Mouse (Mus musculus): Measurements from ENCODE around the gene Scgb2a2. TPM values are rescaled to one million over a fixed set of nuclear protein-coding genes. Genes with fewer than 3 reads are reported as not detected.
"Not testable (repeated sequence)": the region's sequence is repeated elsewhere in the genome, so short reads cannot be mapped to it uniquely, and the experiment has no call there.

Scgb2a2 gene
- polyA plus RNA-seq, 1 experiment from 2014 or later, result not detected

DNA sequence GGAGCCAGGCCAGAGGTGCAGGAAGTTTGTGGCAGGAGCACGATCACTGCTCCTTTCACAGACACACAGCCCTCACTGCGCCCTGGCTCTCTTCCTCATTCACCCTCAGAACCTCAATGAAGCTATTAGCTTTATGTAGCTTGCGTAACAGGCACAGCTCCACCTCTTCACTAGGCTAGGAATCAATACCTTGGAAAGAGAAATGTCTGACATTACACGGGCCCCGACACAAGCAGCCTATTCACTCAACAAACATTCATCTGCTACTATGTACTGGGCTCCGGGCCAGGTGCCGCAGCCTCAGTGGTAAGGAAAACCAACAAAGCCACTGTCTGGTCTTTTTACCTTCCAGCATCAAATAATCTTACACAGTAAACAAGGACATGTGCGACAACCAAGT, 39.4 kb downstream of the Scgb2a2 start:
- H3K9ac ChIP-seq (ENCODE audit: low read length), result no peak overlapping the region
- H3K4me1 ChIP-seq (replicated peaks; ENCODE audit: control insufficient read depth, insufficient read depth, low read length), result no peaks in the 10 kb centered on the region; the same call in 1 of the 2 replicates
- peaks cover 59% of the 10 kb centered on the region for H3K36me3 ChIP-seq (ENCODE audit: control insufficient read depth, insufficient read depth, low read length)
- no peaks in the 10 kb centered on the region for H3K27me3 ChIP-seq (ENCODE audit: control insufficient read depth, insufficient read depth, low read depth, low read length)
- WGBS, result 86% methylated on average over 8 of the region's 8 CpGs
- no peak overlapping the region for H3K27ac ChIP-seq (ENCODE audit: low read length)
- H3K4me2 ChIP-seq (ENCODE audit: low read depth, low read length), result no peak overlapping the region
- no peak overlapping the region for H3K4me3 ChIP-seq (ENCODE audit: low read length)
- no peak for ATAC-seq (ENCODE audit: low read depth)
- no peaks in the 10 kb centered on the region for H3K9me3 ChIP-seq (ENCODE audit: control insufficient read depth, low read length)

DNA sequence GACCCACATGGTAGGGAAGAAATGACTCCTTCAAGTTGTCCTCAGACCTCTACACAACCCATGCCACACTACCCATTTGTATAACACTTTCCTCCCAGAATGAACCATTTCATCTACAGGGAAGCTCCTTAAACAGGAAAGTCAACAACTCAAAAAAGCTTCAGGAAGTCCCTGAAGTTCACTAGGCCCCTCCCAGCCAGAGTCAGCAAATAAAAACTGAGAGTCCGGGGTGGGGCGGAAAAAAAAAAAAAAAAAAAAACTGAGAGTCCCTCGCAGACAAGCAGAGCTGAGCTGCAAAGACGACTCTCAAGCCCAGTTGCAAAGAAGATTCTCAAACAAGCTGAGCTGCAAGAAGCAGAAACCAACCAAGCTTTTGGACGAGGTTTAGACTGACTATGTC, 48.7 kb downstream of the Scgb2a2 start:
- no peak overlapping the region for H3K9ac ChIP-seq (ENCODE audit: low read length)
- no peak for ATAC-seq (ENCODE audit: low read depth)
- H3K27ac ChIP-seq (ENCODE audit: low read length), result no peak overlapping the region
- H3K36me3 ChIP-seq (ENCODE audit: control insufficient read depth, insufficient read depth, low read length), result peaks cover 33% of the 10 kb centered on the region
- 29% methylated on average over 5 of the region's 5 CpGs for WGBS
- H3K4me3 ChIP-seq (ENCODE audit: low read length), result no peak overlapping the region
- peaks cover 19% of the 10 kb centered on the region for H3K4me1 ChIP-seq (replicated peaks; ENCODE audit: control insufficient read depth, insufficient read depth, low read length)
- H3K9me3 ChIP-seq (ENCODE audit: control insufficient read depth, low read length), result no peaks in the 10 kb centered on the region
- H3K4me2 ChIP-seq (ENCODE audit: low read depth, low read length), result no peak overlapping the region
- H3K27me3 ChIP-seq (ENCODE audit: control insufficient read depth, insufficient read depth, low read depth, low read length), result no peaks in the 10 kb centered on the region

DNA sequence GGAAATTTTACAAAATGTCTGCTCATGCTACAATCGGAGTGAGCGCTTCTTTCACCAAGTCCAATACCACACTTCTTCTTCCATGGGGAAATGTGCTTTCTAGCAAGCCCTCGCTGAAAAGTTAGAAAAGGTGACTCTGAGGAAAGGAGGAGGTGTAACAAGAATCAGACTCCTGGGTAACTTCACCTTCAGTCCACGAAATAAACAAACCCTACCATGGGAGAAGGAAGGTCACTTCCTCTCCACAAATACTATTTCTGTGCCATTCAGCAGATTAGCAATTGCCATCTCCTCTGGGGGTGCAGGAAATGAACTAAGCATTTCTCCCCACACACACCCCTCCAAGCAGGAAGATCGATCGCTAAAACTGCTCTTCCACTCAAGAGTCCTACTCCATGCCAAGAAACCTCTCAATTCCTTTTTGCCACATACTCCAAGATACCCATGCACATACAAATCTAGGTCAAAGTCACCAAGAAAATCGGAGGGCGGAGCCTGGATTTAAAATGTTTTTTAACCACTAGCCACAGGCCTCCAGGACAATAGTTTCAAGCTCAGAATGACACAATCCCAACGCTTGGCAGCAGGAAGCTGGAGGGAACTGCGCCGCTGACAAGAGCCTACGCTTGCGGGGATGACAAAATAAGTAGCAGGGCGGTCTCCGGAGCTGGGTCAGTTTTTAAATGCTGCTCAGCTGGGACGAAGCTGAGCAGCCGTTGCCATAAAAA, 51.1 kb downstream of the Scgb2a2 start:
- H3K36me3 ChIP-seq (ENCODE audit: control insufficient read depth, insufficient read depth, low read length), result peaks cover 13% of the 10 kb centered on the region
- H3K27ac ChIP-seq (ENCODE audit: low read length), result peak overlapping the region; percentile 89
- WGBS, result 5% methylated on average over 17 of the region's 17 CpGs
- peak overlapping the region; percentile 97 for H3K4me3 ChIP-seq (ENCODE audit: low read length)
- H3K9me3 ChIP-seq (ENCODE audit: control insufficient read depth, low read length), result no peaks in the 10 kb centered on the region
- H3K4me2 ChIP-seq (ENCODE audit: low read depth, low read length), result peak overlapping the region; percentile 64
- H3K27me3 ChIP-seq (ENCODE audit: control insufficient read depth, insufficient read depth, low read depth, low read length), result no peaks in the 10 kb centered on the region
- peak; percentile 6; the same call in 1 of the 2 replicates for ATAC-seq (ENCODE audit: low read depth)
- peak overlapping the region; percentile 88 for H3K9ac ChIP-seq (ENCODE audit: low read length)
- H3K4me1 ChIP-seq (replicated peaks; ENCODE audit: control insufficient read depth, insufficient read depth, low read length), result peaks cover 19% of the 10 kb centered on the region

DNA sequence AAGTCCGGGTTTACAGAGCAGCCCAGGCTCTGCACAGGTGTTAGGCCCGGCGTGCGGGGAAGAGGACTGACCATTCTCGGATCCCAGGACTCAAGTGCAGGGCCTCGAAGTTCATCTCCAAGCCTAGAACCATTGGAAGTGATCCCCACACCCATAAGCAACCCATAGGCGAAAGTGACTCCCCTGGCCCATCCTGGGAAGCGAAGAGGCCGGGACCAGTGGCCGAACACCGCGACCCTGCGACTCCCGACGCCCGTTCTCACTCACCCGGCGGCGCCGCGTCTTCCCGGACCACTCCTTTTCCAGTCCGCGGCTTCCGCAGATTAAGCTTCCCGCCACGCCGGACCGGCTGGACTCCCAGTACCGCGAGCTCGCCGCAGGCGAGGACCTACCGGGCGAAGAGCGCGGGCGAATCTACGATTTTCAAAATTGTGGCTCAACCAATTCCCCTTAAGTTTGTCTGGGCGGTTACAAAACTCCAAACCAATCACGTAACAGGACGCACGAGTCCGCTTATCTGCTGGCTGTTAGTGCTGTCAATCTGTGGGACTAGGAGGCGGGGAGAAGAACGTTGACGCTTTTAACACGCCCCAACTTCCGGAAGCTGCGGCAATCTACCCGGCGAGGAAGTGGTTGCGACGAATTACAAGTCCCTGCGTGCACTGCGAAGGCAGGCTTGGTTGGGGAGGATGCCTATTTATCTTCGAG, 51.9 kb downstream of the Scgb2a2 start, which contains the start of gene Incenp:
TSS of gene Incenp (minus strand) at position 480 of the 708 bp plus-strand sequence.
- no peaks in the 10 kb centered on the region for H3K27me3 ChIP-seq (ENCODE audit: control insufficient read depth, insufficient read depth, low read depth, low read length)
- peak within 1 kb of the TSS; percentile 97 for H3K4me3 ChIP-seq (ENCODE audit: low read length)
- peaks cover 6% of the 10 kb centered on the region; the same call in 1 of the 2 replicates for H3K36me3 ChIP-seq (ENCODE audit: control insufficient read depth, insufficient read depth, low read length)
- H3K9ac ChIP-seq (ENCODE audit: low read length), result peak within 1 kb of the TSS; percentile 88
- peak within 1 kb of the TSS; percentile 94 for H3K27ac ChIP-seq (ENCODE audit: low read length)
- H3K9me3 ChIP-seq (ENCODE audit: control insufficient read depth, low read length), result no peaks in the 10 kb centered on the region
- under 1% methylated on average over 58 of the region's 58 CpGs for WGBS
- H3K4me1 ChIP-seq (replicated peaks; ENCODE audit: control insufficient read depth, insufficient read depth, low read length), result peaks cover 19% of the 10 kb centered on the region
- peak; percentile 99 for ATAC-seq (ENCODE audit: low read depth)
- peak within 1 kb of the TSS; percentile 78 for H3K4me2 ChIP-seq (ENCODE audit: low read depth, low read length)

DNA sequence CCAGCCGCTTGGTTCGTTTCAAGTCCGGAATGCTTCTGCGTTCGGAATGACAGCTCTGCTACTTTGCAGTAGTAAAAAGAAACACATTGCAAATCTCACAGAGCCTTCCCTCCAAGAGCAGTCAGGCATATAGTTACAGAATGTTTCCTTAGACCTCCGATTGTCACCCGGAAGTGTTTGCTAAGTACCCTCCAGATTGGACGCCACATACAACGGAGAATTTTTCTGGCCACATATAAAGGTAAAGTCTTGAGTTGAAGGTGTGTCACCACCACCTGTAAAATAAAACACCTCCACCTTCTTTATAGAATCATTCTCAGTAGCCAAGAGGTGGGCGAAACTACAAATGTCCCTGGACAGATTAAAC, 52.4 kb downstream of the Scgb2a2 start:
- Histone ChIP-seq H3K4me3 (ENCODE audit: low read length) (peak overlapping the region; percentile 97), H3K9me3 (ENCODE audit: control insufficient read depth, low read length) (no peaks in the 10 kb centered on the region), H3K36me3 (ENCODE audit: control insufficient read depth, insufficient read depth, low read length) (0 out of 2 replicates have a peak, but pooled peaks cover under 1% of the 10 kb centered on the region), H3K27me3 (ENCODE audit: control insufficient read depth, insufficient read depth, low read depth, low read length) (no peaks in the 10 kb centered on the region), H3K9ac (ENCODE audit: low read length) (peak overlapping the region; percentile 64), H3K4me2 (ENCODE audit: low read depth, low read length) (peak overlapping the region; percentile 78), H3K4me1 (replicated peaks; ENCODE audit: control insufficient read depth, insufficient read depth, low read length) (peaks cover 19% of the 10 kb centered on the region), H3K27ac (ENCODE audit: low read length) (peak overlapping the region; percentile 94)
- ATAC-seq (ENCODE audit: low read depth), result peak; percentile 70
- 6% methylated on average over 10 of the region's 10 CpGs for WGBS

DNA sequence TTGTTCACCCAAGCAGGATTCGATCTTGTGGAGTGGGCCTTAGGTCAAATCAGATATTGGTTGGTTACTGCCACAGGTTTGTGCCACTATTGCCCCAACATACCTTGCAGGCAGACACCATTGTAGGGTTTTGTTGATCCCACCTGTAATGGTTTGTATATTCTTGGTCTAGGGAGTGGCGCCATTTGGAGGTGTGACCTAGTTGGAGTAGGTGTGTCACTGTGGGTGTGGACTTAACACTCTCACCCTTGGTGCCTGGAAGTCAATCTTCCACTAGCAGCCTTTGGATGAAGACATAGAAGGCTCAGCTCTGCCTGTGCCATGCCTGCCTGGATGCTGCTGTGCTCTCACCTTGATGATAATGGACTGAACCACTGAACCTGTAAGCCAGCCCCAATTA, 53.3 kb downstream of the Scgb2a2 start:
- H3K27me3 ChIP-seq (ENCODE audit: control insufficient read depth, insufficient read depth, low read depth, low read length); H3K27ac ChIP-seq (ENCODE audit: low read length); H3K4me2 ChIP-seq (ENCODE audit: low read depth, low read length); H3K9me3 ChIP-seq (ENCODE audit: control insufficient read depth, low read length); H3K9ac ChIP-seq (ENCODE audit: low read length); H3K36me3 ChIP-seq (ENCODE audit: control insufficient read depth, insufficient read depth, low read length); H3K4me3 ChIP-seq (ENCODE audit: low read length); ATAC-seq (ENCODE audit: low read depth): not testable (repeated sequence)
- WGBS, result 88% methylated on average over 2 of the region's 2 CpGs
- H3K4me1 ChIP-seq (replicated peaks; ENCODE audit: control insufficient read depth, insufficient read depth, low read length), result peaks cover 19% of the 10 kb centered on the region

Small RNA genes within 50 kb of the gene (microRNA-seq; reads per million reads assigned to microRNA genes)
- not detected for gene Gm22369

Other genes with a start within 250 kb of the Scgb2a2 start
- gene Incenp, start 52.0 kb downstream of the Scgb2a2 start, polyA plus RNA-seq (2015; fragmentation: Nextera tagmentation; extraction: Ambion mirVana), result 99.7 and 108 TPM in 2 replicates
- 1,957 and 1,991 TPM in 2 replicates for gene Fth1, start 133.0 kb downstream of the Scgb2a2 start, polyA plus RNA-seq (2015; fragmentation: Nextera tagmentation; extraction: Ambion mirVana)
- gene Best1, start 154.1 kb downstream of the Scgb2a2 start, polyA plus RNA-seq (2015; fragmentation: Nextera tagmentation; extraction: Ambion mirVana), result 1.1 and 1.4 TPM in 2 replicates
- gene Rab3il1, start 154.1 kb downstream of the Scgb2a2 start, polyA plus RNA-seq (2015; fragmentation: Nextera tagmentation; extraction: Ambion mirVana), result 30.3 and 33.0 TPM in 2 replicates
- gene Fads3, start 194.0 kb downstream of the Scgb2a2 start, polyA plus RNA-seq (2015; fragmentation: Nextera tagmentation; extraction: Ambion mirVana), result 72.0 and 76.0 TPM in 2 replicates

Data from lung, embryonic 16.5 days (tissue).